Mouse (Mus musculus): ENCODE results near the gene Dxo. TPM values are rescaled to one million over a fixed set of nuclear protein-coding genes. Genes with fewer than 3 reads are reported as not detected.

Gene Dxo
- polyA plus RNA-seq, 1 experiment: 47.6 TPM

DNA sequence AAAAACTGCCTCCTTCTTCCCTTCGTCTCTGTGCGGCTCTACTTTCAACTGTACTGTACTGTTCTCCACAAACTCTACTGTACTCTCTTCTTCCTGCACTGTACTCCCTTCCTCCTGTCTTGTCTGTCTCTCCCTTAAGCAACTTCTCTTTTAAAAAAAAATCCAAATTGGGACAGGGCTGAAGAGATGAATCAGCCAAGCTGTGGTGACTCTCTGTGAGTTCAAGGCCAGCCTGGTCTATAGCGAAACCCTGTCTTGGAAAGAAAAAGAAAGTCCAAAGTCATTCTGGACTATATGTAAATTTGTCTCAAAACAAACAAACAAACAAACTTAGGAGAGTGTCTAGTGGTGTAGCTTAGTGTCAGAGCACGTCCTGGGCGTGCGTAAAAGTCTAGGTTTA, 37.5 kb downstream of the Dxo start:
- TF ChIP-seq GATA1 (IDR thresholded peaks at IDR 0.05; ENCODE audit: low read length): no peak

DNA sequence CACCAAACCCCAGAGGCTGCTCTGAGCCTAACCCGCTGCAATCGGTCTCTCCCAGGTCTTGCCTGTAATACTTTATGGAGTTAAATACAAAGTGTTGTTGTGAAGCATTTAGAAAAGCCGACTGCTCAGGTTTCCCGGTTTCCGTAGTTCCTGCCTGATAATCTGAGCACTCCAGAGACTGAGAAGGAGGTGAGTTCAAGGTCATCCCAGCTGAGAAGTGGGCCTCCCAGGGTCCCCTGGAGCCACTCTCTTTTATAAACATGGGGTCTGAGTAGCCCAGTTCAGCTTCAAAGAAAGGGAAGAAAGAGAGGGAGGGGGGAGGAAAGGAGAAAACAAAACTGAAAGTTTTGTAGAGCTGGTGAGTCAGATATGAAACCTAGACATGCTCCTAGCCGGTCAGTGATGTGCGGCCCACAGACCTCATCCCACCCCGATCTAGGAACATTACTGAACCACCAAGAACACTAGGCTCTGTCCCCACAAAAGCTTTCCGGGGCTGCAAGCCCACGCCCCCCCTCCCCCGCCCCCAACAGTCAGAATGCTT, 42.6 kb downstream of the Dxo start, which contains the start of gene Zbtb12:
Zbtb12 (plus strand) TSS at position 148 of the 544 bp plus-strand sequence.
- no peak for TF ChIP-seq GATA1 (IDR thresholded peaks at IDR 0.05; ENCODE audit: low read length)

DNA sequence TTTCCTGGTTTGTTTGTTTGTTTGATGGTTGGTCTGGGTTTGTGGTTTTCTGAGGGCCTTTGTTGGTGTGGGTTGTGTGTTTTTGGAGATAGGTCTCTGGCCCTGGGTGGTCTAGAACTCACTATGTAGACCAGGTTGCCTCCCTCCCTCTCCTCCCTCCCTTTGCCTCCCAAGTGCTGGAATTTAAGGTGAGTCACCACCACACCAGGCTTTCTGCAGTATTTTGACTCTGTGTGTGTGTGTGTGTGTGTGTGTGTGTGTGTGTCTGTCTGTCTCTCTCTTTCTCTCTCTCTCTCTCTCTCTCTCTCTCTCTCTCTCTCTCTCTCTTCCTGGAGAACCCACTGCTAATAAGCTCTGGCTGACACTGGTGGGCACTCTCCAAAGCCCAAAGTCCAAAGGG, 44.3 kb downstream of the Dxo start:
- no peak for TF ChIP-seq GATA1 (IDR thresholded peaks at IDR 0.05; ENCODE audit: low read length)

DNA sequence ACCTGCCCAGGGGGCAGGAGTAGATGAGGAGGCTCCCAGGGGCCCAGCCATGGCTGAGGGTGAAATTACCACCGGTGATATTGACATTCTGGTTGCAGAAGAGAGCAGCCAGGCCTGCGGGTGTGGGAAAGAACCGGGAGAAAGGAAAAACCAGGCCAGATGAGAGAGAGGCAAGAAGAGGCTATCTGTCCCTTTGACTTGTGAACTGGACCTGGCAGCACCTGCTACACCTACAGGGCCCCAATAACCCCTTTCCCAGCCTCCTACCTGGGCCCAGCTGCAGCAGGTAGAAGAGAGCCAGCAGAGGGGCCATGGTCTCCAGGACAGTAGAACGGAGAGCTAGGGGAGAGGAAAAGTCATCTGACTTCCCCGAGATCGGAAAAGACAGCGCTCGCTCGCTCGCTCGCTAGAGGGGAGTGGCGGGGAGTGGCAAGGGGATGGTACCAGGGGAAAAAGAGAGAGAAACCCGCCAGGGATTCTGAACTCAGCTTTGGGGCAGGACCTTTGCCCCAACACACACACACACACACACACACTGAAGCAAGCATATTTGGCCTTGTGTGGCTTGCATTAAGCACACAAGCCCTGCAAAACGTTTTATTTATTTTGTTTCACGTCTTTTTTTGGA, 45.0 kb downstream of the Dxo start, which contains the start of gene Gm20547:
Gm20547 (minus strand) TSS at position 360 of the 628 bp plus-strand sequence.
- no peak for TF ChIP-seq GATA1 (IDR thresholded peaks at IDR 0.05; ENCODE audit: low read length)

DNA sequence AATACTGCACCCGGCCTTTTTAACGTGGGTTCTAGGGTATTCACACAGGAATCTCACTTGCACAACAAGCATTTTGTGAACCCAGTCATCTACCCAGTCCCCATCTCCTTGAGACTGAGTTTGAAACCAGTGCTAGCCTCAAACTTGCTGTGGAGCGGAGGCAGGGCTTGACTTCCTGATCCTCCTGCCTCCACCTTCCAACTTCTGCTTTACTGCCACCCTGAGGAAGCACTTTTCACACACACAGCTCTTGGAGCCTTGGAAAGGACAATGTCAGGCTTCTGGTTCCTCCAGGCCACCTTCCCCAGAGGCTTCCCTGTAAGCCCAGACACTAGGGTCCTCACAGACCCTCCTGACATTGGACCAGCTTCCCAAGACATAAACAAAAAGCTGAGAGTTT, 46.5 kb downstream of the Dxo start:
- no peak for TF ChIP-seq GATA1 (IDR thresholded peaks at IDR 0.05; ENCODE audit: low read length)

DNA sequence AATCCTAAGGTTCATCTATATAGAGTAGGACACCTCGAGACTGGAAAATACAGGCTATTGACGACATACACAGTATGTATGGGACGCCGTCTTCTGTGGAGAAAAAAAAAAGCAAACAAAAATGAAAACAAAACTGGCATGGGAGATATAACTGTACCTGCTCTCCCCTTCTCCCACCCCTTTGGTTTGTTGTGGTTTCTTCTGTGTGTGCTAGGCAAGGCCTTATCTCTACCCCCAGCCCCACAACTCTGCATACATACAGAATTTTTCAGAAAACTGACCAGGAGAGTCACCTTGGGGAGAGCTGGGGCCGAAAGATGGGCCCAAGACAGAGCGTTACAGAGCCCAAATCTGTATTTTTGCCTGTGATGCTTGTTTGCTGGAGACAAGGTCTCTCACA, 47.9 kb downstream of the Dxo start:
- no peak for TF ChIP-seq GATA1 (IDR thresholded peaks at IDR 0.05; ENCODE audit: low read length)

DNA sequence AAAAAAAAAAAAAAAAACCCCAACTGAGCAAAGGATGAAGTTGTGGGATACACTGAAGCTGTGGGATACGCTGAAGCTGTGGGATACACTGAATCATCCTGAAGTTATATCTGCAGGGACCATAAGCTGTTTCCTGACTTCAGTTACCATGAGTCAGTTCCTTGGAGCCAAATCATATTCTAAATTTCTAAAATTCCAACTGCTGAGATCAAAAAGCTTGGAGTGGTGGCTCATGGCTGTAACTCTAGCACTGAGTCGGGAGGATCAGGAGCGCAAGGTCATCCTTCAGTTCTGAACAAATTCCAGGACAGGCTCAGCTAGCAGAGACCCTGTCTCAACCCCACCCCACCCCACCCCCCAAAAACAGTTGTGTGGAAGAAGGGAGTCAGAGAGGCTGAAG, 48.8 kb downstream of the Dxo start:
- no peak for TF ChIP-seq GATA1 (IDR thresholded peaks at IDR 0.05; ENCODE audit: low read length)

DNA sequence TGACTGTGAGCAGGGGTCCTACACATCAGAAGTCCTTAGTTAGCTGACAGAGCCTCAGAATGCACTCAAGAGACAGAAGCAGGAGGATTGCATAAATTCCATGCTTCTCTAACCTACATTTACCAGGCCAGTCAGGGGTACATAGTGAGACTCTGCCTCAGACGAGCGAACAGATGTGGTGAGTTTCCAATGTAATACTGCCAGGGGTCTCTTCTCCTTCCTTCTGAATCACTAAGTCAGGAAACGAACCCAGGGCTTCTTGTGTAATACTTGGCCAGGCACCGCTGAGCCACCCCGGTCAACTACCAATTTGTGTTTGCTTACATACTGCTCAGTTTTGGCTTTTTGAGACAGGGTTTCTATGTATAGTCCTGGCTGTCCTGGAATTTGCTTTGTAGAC, 51.1 kb downstream of the Dxo start:
- no peak for TF ChIP-seq GATA1 (IDR thresholded peaks at IDR 0.05; ENCODE audit: low read length)

Other genes with a start within 250 kb of the Dxo start
- 297 and 335 TPM in 2 replicates for gene Gpsm3, start 247.2 kb upstream of the Dxo start, polyA plus RNA-seq (2012)
- 127 and 177 TPM in 2 replicates for gene Pbx2, start 245.8 kb upstream of the Dxo start, polyA plus RNA-seq (2012)
- 4.7 and 5.9 TPM in 2 replicates for gene Ager, start 239.2 kb upstream of the Dxo start, polyA plus RNA-seq (2012)
- gene Rnf5, start 233.3 kb upstream of the Dxo start, polyA plus RNA-seq (2012): 67.6 and 71.2 TPM in 2 replicates
- gene Agpat1, start 232.8 kb upstream of the Dxo start, polyA plus RNA-seq (2012): 137 and 143 TPM in 2 replicates
- gene Egfl8, start 221.0 kb upstream of the Dxo start, polyA plus RNA-seq (2012): 1.1 and 1.4 TPM in 2 replicates
- 28.0 and 46.7 TPM in 2 replicates for gene Ppt2, start 208.5 kb upstream of the Dxo start, polyA plus RNA-seq (2012)
- gene Prrt1, start 207.5 kb upstream of the Dxo start, polyA plus RNA-seq (2012): 0.04 TPM in 1 of 2 replicates, not detected in the other
- gene Fkbpl, start 192.3 kb upstream of the Dxo start, polyA plus RNA-seq (2012): 7.1 and 7.5 TPM in 2 replicates
- 130 TPM in 2 replicates for gene Atf6b, start 189.9 kb upstream of the Dxo start, polyA plus RNA-seq (2012)
- not detected in 2 replicates for gene Tnxb, start 166.5 kb upstream of the Dxo start, polyA plus RNA-seq (2012)
- gene C4b, start 93.1 kb upstream of the Dxo start, polyA plus RNA-seq (2012): not detected in 2 replicates
- gene Cyp21a1, start 32.5 kb upstream of the Dxo start, polyA plus RNA-seq (2012): not detected in 2 replicates
- gene Stk19, start 74 bp upstream of the Dxo start, polyA plus RNA-seq (2012): 52.4 and 52.9 TPM in 2 replicates
- 62.2 and 65.4 TPM in 2 replicates for gene Skiv2l, start 13.2 kb downstream of the Dxo start, polyA plus RNA-seq (2012)
- 375 and 385 TPM in 2 replicates for gene Nelfe, start 13.4 kb downstream of the Dxo start, polyA plus RNA-seq (2012)
- not detected in 2 replicates for gene Cfb, start 25.5 kb downstream of the Dxo start, polyA plus RNA-seq (2012)
- gene Zbtb12, start 42.5 kb downstream of the Dxo start, polyA plus RNA-seq (2012): 24.4 and 27.6 TPM in 2 replicates
- gene Gm20547, start 45.0 kb downstream of the Dxo start, polyA plus RNA-seq (2012): not detected in 2 replicates
- gene C2, start 61.2 kb downstream of the Dxo start, polyA plus RNA-seq (2012): 0.49 and 1.3 TPM in 2 replicates
- gene Ehmt2, start 61.5 kb downstream of the Dxo start, polyA plus RNA-seq (2012): 352 and 449 TPM in 2 replicates
- gene Slc44a4, start 77.4 kb downstream of the Dxo start, polyA plus RNA-seq (2012): not detected in 2 replicates
- 12.3 and 17.6 TPM in 2 replicates for gene Neu1, start 94.2 kb downstream of the Dxo start, polyA plus RNA-seq (2012)
- 0.33 and 0.36 TPM in 2 replicates for gene Hspa1b, start 122.2 kb downstream of the Dxo start, polyA plus RNA-seq (2012)
- 0.12 TPM in 1 of 2 replicates, not detected in the other for gene Gm20481, start 132.9 kb downstream of the Dxo start, polyA plus RNA-seq (2012)
- not detected in 2 replicates for gene Hspa1a, start 135.1 kb downstream of the Dxo start, polyA plus RNA-seq (2012)
- 0.02 TPM in 1 of 2 replicates, not detected in the other for gene Hspa1l, start 135.7 kb downstream of the Dxo start, polyA plus RNA-seq (2012)
- gene Lsm2, start 144.8 kb downstream of the Dxo start, polyA plus RNA-seq (2012): 309 and 320 TPM in 2 replicates
- gene Vars, start 164.0 kb downstream of the Dxo start, polyA plus RNA-seq (2012): 965 and 1,080 TPM in 2 replicates
- 1.0 and 1.4 TPM in 2 replicates for gene Vwa7, start 179.6 kb downstream of the Dxo start, polyA plus RNA-seq (2012)
- 40.3 and 64.9 TPM in 2 replicates for gene Sapcd1, start 191.0 kb downstream of the Dxo start, polyA plus RNA-seq (2012)
- 7.0 and 7.1 TPM in 2 replicates for gene Msh5, start 209.7 kb downstream of the Dxo start, polyA plus RNA-seq (2012)
- gene Clic1, start 212.9 kb downstream of the Dxo start, polyA plus RNA-seq (2012): 168 and 216 TPM in 2 replicates
- 156 and 185 TPM in 2 replicates for gene Ddah2, start 222.0 kb downstream of the Dxo start, polyA plus RNA-seq (2012)
- gene Ly6g6c, start 228.4 kb downstream of the Dxo start, polyA plus RNA-seq (2012): not detected in 2 replicates
- gene Mpig6b, start 229.2 kb downstream of the Dxo start, polyA plus RNA-seq (2012): not detected in 2 replicates
- not detected in 2 replicates for gene Ly6g6e, start 239.9 kb downstream of the Dxo start, polyA plus RNA-seq (2012)
- 0.22 TPM in 1 of 2 replicates, not detected in the other for gene Ly6g6d, start 241.0 kb downstream of the Dxo start, polyA plus RNA-seq (2012)
- 0.05 and 0.06 TPM in 2 replicates for gene Ly6g6f, start 248.6 kb downstream of the Dxo start, polyA plus RNA-seq (2012)

All from G1E-ER4 (cell line).